Mouse (Mus musculus) neural tube, embryonic 11.5 days (tissue): ENCODE measurements around the gene Mal. TPM values are rescaled to one million over a fixed set of nuclear protein-coding genes. Genes with fewer than 3 reads are reported as not detected.
A peak's percentile ranks its signal among the peaks of the same experiment; 100 is the strongest.

Experiments
- ATAC-seq: fragments of 200-750 bp; cut with Nextera tagmentation; 2 replicates; pipeline ENCODE4 v1.8.0; 2017; ENCODE audit warnings: moderate number of reproducible peaks, mild to moderate bottlenecking, moderate TSS enrichment, moderate library complexity; ENCODE audit not compliant: insufficient read depth, low FRiP score, low TSS enrichment
- DNase-seq: peaks from one replicate; pipeline ENCODE4 v3.0.0-alpha.2; 2015; ENCODE audit warnings: low spot score
- H3K27ac ChIP-seq: fragments of 300-500 bp; sonication (generic); 2 replicates; pipeline ENCODE4 v1.5.1; 2014; ENCODE audit warnings: low read depth, mild to moderate bottlenecking, low read length
- H3K27me3 ChIP-seq: fragments of 300-500 bp; sonication (generic); 2 replicates; pipeline ENCODE4 v1.6.1; 2014; ENCODE audit warnings: mild to moderate bottlenecking, low read length, mixed read lengths; ENCODE audit not compliant: control insufficient read depth, insufficient read depth
- H3K36me3 ChIP-seq: fragments of 300-500 bp; sonication (generic); 2 replicates; pipeline ENCODE4 v1.6.1; 2014; ENCODE audit warnings: mild to moderate bottlenecking, low read length, moderate library complexity, mixed read lengths; ENCODE audit not compliant: control insufficient read depth, insufficient read depth
- H3K4me1 ChIP-seq: fragments of 300-500 bp; sonication (generic); 2 replicates; pipeline ENCODE4 v1.6.1; 2014; ENCODE audit warnings: low read length, mixed read lengths; ENCODE audit not compliant: control insufficient read depth, insufficient read depth
- H3K4me2 ChIP-seq: fragments of 300-500 bp; sonication (generic); 2 replicates; pipeline ENCODE4 v1.6.1; 2014; ENCODE audit warnings: low read depth, mild to moderate bottlenecking, moderate library complexity
- H3K4me3 ChIP-seq: fragments of 300-500 bp; sonication (generic); 2 replicates; pipeline ENCODE4 v1.5.1; 2014; ENCODE audit warnings: low read depth, low read length
- H3K9ac ChIP-seq: fragments of 300-500 bp; sonication (generic); 2 replicates; pipeline ENCODE4 v1.6.1; 2014; ENCODE audit warnings: mild to moderate bottlenecking, low read length
- H3K9me3 ChIP-seq: fragments of 300-500 bp; sonication (generic); 2 replicates; pipeline ENCODE4 v1.6.1; 2016; ENCODE audit warnings: low read length; ENCODE audit not compliant: control insufficient read depth
- WGBS: fragments of 180-500 bp; shearing (Covaris S2); extraction: QIAGEN DNeasy Blood & Tissue Kit; methylation state at CpG from one replicate; pipeline ENCODE4 v1.1.7; 2014; 5-methylcytosine and 5-hydroxymethylcytosine counted together
- polyA plus RNA-seq: library from polyadenylated mRNA; unstranded; fragments of >200 nt; fragmentation: Nextera tagmentation; extraction: Ambion mirVana; gene quantifications from 2 replicates; pipeline ENCODE4 v1.2.1, GENCODE M21; 2014

Gene Mal
- 1.1 and 1.2 TPM in 2 replicates for polyA plus RNA-seq

DNA sequence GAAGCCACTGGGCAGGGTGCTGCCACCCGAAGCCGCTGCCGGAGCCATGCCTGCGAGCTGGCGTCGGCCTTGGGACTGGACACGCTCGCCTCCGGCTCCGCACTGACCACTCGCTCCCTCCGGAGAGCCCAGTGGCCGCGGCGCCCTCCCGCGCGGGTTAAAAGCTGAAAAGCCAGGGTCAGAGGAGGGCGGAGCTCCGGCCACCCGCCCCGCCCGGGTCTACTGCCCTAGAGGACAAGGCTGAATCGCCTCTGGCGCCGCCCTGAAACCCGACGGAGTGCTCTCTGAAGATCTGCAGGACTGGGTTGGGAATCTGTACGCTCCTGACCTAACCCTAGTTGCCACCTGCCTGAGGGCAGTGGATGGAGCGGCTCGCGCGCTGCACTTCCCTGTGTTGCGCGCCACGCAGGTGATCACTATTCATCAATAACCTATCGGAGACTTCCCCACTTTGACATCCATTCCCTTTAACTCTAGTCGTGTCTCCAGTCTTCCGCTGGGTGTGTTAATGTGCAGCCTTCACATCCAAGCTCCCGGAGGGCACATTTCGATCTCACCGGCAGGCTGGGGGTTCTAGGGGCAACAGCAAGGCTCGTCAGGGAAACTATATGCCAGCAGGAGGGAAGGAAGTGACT, at the start of gene Mal:
TSS of gene Mal (minus strand) at position 610 of the 635 bp plus-strand sequence.
- Histone ChIP-seq H3K36me3 (no peaks in the 10 kb centered on the region), H3K27me3 (peaks cover 33% of the 10 kb centered on the region), H3K4me2 (peak within 1 kb of the TSS; percentile 60), H3K9me3 (no peaks in the 10 kb centered on the region), H3K9ac (peak within 1 kb of the TSS; percentile 29; the same call in 1 of the 2 replicates), H3K4me3 (peak within 1 kb of the TSS; percentile 38), H3K27ac (no peak within 1 kb of the TSS), H3K4me1 (peaks cover 6% of the 10 kb centered on the region)
- under 1% methylated on average over 43 of the region's 43 CpGs for WGBS
- DNase-seq (peak; percentile 44), ATAC-seq (no peak)

DNA sequence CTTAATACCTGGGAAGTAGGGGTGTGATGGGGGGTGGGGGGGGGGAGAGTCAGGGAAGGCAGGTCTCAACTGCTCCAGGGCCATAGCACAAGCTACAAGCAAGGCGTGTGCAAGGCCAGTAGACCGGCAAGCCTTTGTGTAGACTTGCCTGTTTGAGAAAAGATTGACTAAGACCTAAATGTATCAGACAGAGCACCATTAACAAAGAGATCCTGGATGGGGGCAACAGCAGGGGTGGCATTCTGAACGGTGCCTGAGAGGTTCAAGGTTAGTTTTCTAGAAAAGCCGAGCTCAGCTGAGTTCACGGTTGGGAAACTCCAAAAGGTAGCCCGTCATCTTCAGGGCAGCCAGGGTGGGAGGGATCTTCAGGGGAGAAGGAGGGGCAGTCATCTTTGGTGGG, 48.8 kb upstream of the Mal start:
- ATAC-seq (no peak), DNase-seq (no peak)
- Histone ChIP-seq H3K4me1 (no peaks in the 10 kb centered on the region), H3K4me3 (no peak overlapping the region), H3K9me3 (no peaks in the 10 kb centered on the region), H3K4me2 (no peak overlapping the region), H3K36me3 (no peaks in the 10 kb centered on the region), H3K9ac (no peak overlapping the region), H3K27me3 (no peaks in the 10 kb centered on the region), H3K27ac (no peak overlapping the region)
- 81% methylated on average over 6 of the region's 6 CpGs for WGBS

DNA sequence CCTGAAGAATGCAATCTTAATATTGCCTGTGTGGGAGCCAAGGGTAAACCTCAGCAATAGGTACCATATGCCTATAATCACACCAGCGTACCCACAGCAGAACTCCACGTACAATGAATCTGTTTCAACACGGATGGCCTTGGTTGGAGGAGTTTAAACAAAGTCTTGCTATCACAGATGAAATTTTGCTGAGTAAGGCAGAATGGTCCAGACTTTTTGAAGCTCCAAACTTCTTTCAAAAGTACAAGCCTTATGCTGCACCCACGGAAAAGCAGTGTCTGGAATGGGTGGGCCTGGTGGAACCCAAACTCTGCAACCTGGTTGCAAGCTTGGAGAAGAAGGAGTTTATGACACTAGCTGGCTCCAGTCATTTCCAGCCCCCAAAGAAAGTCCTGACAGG, 32.7 kb upstream of the Mal start:
- Histone ChIP-seq H3K27me3 (no peaks in the 10 kb centered on the region), H3K4me3 (no peak overlapping the region), H3K9me3 (no peaks in the 10 kb centered on the region), H3K4me2 (no peak overlapping the region), H3K9ac (no peak overlapping the region), H3K27ac (no peak overlapping the region), H3K36me3 (no peaks in the 10 kb centered on the region), H3K4me1 (no peaks in the 10 kb centered on the region)
- DNase-seq (no peak), ATAC-seq (no peak)
- WGBS = 84% methylated on average over 4 of the region's 4 CpGs

DNA sequence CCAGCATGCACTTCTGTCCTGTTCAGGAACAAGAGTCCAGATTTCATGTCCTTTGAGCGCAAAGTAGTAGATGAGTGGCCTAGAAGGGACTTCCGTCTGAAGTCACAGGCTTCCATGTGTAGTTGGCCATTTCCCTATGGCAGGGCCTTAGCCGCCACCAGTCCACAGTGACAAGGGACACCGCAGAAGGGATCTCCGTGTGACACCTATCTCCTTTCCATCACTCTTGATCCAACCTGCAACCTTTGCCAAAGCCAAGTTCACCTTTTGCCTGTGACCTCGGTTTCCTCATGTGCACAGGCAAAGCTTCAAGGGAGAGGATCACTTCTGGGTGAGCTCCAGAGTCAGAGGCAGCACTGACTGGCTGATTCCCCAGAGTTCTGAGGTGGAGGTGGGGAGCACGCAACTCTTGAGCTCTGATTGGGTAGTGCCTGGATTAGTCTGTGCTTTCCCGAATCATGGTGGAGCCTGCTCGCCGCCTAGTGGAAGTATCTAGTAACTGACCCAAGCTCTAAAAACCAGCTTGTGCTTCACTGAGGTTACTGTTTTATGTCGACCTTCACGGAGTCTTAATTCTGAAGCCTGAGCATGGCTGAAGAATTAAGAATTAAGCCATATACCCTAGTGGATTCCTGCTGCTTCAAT, 27.3 kb upstream of the Mal start:
- peak; percentile 72; the same call in 1 of the 2 replicates for ATAC-seq
- no peak overlapping the region for H3K4me2 ChIP-seq

DNA sequence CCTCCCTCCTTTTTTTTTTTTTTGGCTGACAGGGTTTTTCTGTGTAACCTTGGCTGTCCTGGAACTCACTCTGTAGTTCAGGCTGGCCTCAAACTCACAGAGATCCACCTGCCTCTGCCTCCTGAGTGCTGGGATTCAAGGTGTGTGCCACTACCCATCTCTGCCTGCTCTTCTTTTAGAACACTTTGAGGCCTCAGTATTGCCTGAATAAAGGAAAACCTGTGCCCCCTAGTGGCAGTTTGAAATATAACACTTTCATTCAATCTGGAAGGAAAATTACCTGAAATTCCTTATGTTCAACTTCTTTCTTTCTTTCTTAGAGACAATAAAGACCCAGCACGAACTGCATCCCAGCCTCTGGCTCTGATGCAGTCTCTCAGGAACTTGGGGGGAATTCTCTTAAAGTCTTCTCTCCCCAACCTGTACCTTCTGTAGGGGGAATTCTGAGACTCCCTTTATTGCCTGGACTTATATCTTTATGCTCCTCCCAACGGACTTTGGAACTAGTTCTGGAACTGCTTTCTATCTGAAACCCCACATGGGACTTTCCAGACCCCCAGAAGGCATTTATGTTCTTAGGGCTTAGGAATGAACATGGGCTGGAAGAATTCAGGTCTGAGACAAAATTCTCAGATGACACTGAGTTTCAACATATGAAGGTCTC, 11.5 kb upstream of the Mal start:
- no peaks in the 10 kb centered on the region for H3K36me3 ChIP-seq

More for the DNA sequence above, 27.3 kb upstream of the Mal start:
- no peaks in the 10 kb centered on the region for H3K4me1 ChIP-seq
- no peaks in the 10 kb centered on the region for H3K9me3 ChIP-seq
- H3K9ac ChIP-seq = no peak overlapping the region
- H3K27ac ChIP-seq = no peak overlapping the region
- H3K4me3 ChIP-seq = no peak overlapping the region
- H3K27me3 ChIP-seq = no peaks in the 10 kb centered on the region
- DNase-seq = peak; percentile 68
- 40% methylated on average over 12 of the region's 12 CpGs for WGBS
- H3K36me3 ChIP-seq = no peaks in the 10 kb centered on the region

DNA sequence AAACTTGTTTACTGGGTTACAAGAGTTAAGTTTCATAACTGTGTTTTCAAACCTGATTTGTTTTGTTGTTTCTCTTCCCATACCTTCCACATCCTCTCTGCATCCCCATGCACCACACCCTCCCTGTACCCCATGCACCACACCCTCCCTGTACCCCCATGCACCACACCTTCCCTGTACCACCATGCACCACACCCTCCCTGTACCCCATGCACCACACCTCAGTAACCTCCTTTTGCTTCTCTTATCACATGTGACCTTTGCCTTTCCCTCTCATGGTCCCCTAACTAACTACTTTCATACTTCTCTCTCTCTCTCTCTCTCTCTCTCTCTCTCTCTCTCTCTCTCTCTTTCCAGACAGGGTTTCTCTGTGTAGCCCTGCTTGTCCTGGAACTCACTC, 10.5 kb upstream of the Mal start:
- no peaks in the 10 kb centered on the region for H3K4me1 ChIP-seq
- H3K4me2 ChIP-seq = no peak overlapping the region
- H3K27ac ChIP-seq = no peak overlapping the region
- H3K27me3 ChIP-seq = no peaks in the 10 kb centered on the region
- H3K9me3 ChIP-seq = no peaks in the 10 kb centered on the region
- H3K4me3 ChIP-seq = no peak overlapping the region
- DNase-seq (no peak), ATAC-seq (no peak)
- no peak overlapping the region for H3K9ac ChIP-seq
- H3K36me3 ChIP-seq = no peaks in the 10 kb centered on the region

More for the DNA sequence above, 11.5 kb upstream of the Mal start:
- no peak for DNase-seq
- Histone ChIP-seq H3K27ac (no peak overlapping the region), H3K4me2 (no peak overlapping the region), H3K27me3 (no peaks in the 10 kb centered on the region), H3K9ac (no peak overlapping the region), H3K4me1 (no peaks in the 10 kb centered on the region), H3K4me3 (no peak overlapping the region), H3K9me3 (no peaks in the 10 kb centered on the region)
- WGBS = 23% methylated on average over 2 of the region's 2 CpGs
- ATAC-seq = no peak

DNA sequence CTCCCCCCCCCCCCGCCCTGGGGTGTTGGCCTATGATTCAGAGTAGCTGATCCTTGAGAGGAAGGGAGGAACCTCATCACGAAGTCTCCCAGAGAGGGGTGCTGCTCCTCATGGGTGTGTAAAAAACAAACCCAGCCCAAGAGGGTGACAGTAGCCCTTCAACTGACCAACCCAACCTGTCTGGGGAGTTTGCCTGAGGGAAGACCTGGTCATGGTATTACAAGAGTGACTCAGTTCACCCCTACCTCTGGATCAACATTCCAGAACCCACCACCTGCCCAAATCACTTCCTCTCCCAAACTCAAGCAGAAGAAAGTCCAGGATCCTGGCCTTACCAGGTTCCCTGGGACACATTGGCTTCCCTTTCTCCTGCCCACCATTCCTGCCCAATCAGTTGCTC, 6.2 kb upstream of the Mal start:
- Histone ChIP-seq H3K4me3 (no peak overlapping the region), H3K9ac (no peak overlapping the region), H3K4me1 (no peaks in the 10 kb centered on the region), H3K4me2 (no peak overlapping the region), H3K27me3 (no peaks in the 10 kb centered on the region), H3K36me3 (no peaks in the 10 kb centered on the region), H3K9me3 (no peaks in the 10 kb centered on the region), H3K27ac (no peak overlapping the region)
- ATAC-seq (no peak), DNase-seq (no peak)
- WGBS = 54% methylated on average over 1 of the region's 2 CpGs

DNA sequence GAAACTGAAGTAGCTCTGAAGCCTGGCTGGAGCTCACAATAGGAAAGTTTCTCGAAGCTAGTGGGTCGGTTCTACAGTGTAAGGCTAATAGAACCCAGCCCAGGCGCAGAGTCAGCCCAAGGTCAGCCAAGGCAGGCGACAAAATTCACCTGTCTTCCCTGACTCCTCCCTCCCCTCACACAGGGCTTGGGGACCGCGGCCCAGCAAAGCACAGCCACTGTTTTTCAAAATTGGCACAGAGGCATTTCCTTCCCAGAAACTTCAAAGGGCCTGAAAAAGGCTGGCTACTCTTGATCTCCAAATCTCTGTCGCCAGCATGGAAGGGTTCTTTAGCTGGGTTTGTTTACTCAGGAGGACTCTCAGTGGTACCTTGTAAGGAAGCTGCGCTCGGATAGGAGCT, 1.1 kb downstream of the Mal start:
- no peak overlapping the region for H3K4me2 ChIP-seq
- no peak overlapping the region for H3K27ac ChIP-seq
- no peaks in the 10 kb centered on the region for H3K9me3 ChIP-seq
- 4% methylated on average over 9 of the region's 9 CpGs for WGBS
- peak overlapping the region; percentile 38; the same call in 1 of the 2 replicates for H3K4me3 ChIP-seq
- ATAC-seq = no peak
- no peak for DNase-seq
- peaks cover 6% of the 10 kb centered on the region for H3K4me1 ChIP-seq
- H3K36me3 ChIP-seq = no peaks in the 10 kb centered on the region
- peaks cover 33% of the 10 kb centered on the region for H3K27me3 ChIP-seq
- H3K9ac ChIP-seq = no peak overlapping the region
